Mouse (Mus musculus) neural tube, embryonic 13.5 days (tissue): ENCODE results near the gene Calcoco1. TPM values are rescaled to one million over a fixed set of nuclear protein-coding genes. Genes with fewer than 3 reads are reported as not detected.

Source experiments
- ATAC-seq: fragments of 200-750 bp; cut with Nextera tagmentation; 2 replicates; pipeline ENCODE4 v1.8.0; 2017; ENCODE audit warnings: low read depth, mild to moderate bottlenecking, moderate TSS enrichment, moderate library complexity
- H3K27ac ChIP-seq: fragments of 300-500 bp; sonication (generic); replicated peaks from 2 replicates; pipeline ENCODE4 v1.5.1; 2015; ENCODE audit warnings: moderate library complexity, mild to moderate bottlenecking, inconsistent platforms
- H3K27me3 ChIP-seq: fragments of 300-500 bp; sonication (generic); 2 replicates; pipeline ENCODE4 v1.6.1; 2015; ENCODE audit warnings: mild to moderate bottlenecking, inconsistent platforms
- H3K36me3 ChIP-seq: fragments of 300-500 bp; sonication (generic); 2 replicates; pipeline ENCODE4 v1.6.1; 2015; ENCODE audit warnings: mild to moderate bottlenecking, inconsistent platforms
- H3K4me1 ChIP-seq: fragments of 300-500 bp; sonication (generic); replicated peaks from 2 replicates; pipeline ENCODE4 v1.6.1; 2015; ENCODE audit warnings: inconsistent platforms
- H3K4me2 ChIP-seq: fragments of 300-500 bp; sonication (generic); 2 replicates; pipeline ENCODE4 v1.6.1; 2015; ENCODE audit warnings: inconsistent platforms, mild to moderate bottlenecking, moderate library complexity
- H3K4me3 ChIP-seq: fragments of 300-500 bp; sonication (generic); 2 replicates; pipeline ENCODE4 v1.5.1; 2015; ENCODE audit warnings: mild to moderate bottlenecking, inconsistent platforms
- H3K9ac ChIP-seq: fragments of 300-500 bp; sonication (generic); 2 replicates; pipeline ENCODE4 v1.6.1; 2015; ENCODE audit warnings: moderate library complexity, mild to moderate bottlenecking, inconsistent platforms
- H3K9me3 ChIP-seq: fragments of 300-500 bp; sonication (generic); 2 replicates; pipeline ENCODE4 v1.6.1; 2016; ENCODE audit warnings: inconsistent platforms
- WGBS: fragments of 180-500 bp; shearing (Covaris S2); methylation state at CpG from one replicate; pipeline ENCODE4 v1.1.7; 2015; 5-methylcytosine and 5-hydroxymethylcytosine counted together
- polyA plus RNA-seq: library from polyadenylated mRNA; unstranded; fragments of >200 nt; fragmentation: Nextera tagmentation; extraction: Ambion mirVana; gene quantifications from 2 replicates; pipeline ENCODE4 v1.2.1, GENCODE M21; 2015

Calcoco1 gene
- polyA plus RNA-seq, 1 experiment from 2014 or later = 35.7 TPM

- Histone ChIP-seq H3K4me1 (peaks cover 36% of the 10 kb centered on the region), H3K9ac (no peak overlapping the region), H3K4me2 (no peak overlapping the region), H3K27me3 (peaks cover 23% of the 10 kb centered on the region), H3K4me3 (no peak overlapping the region), H3K27ac (peak overlapping the region; percentile 73), H3K36me3 (peaks cover 44% of the 10 kb centered on the region), H3K9me3 (no peaks in the 10 kb centered on the region)
- ATAC-seq = peak; percentile 37
- 62% methylated on average over 7 of the region's 7 CpGs for WGBS
These were observed 16.0 kb downstream of the Calcoco1 start for GRCm38 (mm10) chr15:102705923-102706503.

- no peak overlapping the region for H3K4me2 ChIP-seq
- peaks cover 36% of the 10 kb centered on the region for H3K4me1 ChIP-seq
- H3K9ac ChIP-seq = no peak overlapping the region
- H3K36me3 ChIP-seq = peaks cover 38% of the 10 kb centered on the region
- H3K9me3 ChIP-seq = no peaks in the 10 kb centered on the region
- H3K4me3 ChIP-seq = no peak overlapping the region
- H3K27ac ChIP-seq = peak overlapping the region; percentile 73
- WGBS = 29% methylated on average over 9 of the region's 9 CpGs
- ATAC-seq = peak; percentile 57
- H3K27me3 ChIP-seq = peaks cover 30% of the 10 kb centered on the region
These were observed 16.6 kb downstream of the Calcoco1 start for GRCm38 (mm10) chr15:102705226-102705894.

- Histone ChIP-seq H3K4me2 (no peak overlapping the region), H3K9me3 (no peaks in the 10 kb centered on the region), H3K9ac (no peak overlapping the region), H3K36me3 (peaks cover 32% of the 10 kb centered on the region), H3K4me1 (peaks cover 36% of the 10 kb centered on the region), H3K4me3 (no peak overlapping the region), H3K27me3 (peaks cover 34% of the 10 kb centered on the region), H3K27ac (peak overlapping the region; percentile 73)
- no peak for ATAC-seq
- WGBS = 70% methylated on average over 5 of the region's 5 CpGs
These were observed 17.2 kb downstream of the Calcoco1 start for GRCm38 (mm10) chr15:102704806-102705205.

GRCm38 (mm10) chr15:102702972-102703371 is 19.0 kb downstream of the Calcoco1 start:
- H3K4me2 ChIP-seq = no peak overlapping the region
- H3K4me1 ChIP-seq = peaks cover 34% of the 10 kb centered on the region
- H3K4me3 ChIP-seq = no peak overlapping the region
- H3K9me3 ChIP-seq = no peaks in the 10 kb centered on the region
- H3K36me3 ChIP-seq = peaks cover 14% of the 10 kb centered on the region
- 87% methylated on average over 3 of the region's 3 CpGs for WGBS
- H3K27ac ChIP-seq = no peak overlapping the region
- no peak for ATAC-seq
- peaks cover 44% of the 10 kb centered on the region for H3K27me3 ChIP-seq
- no peak overlapping the region for H3K9ac ChIP-seq

GRCm38 (mm10) chr15:102698193-102698592 is 23.8 kb downstream of the Calcoco1 start:
- 0 out of 2 replicates have a peak overlapping the region, but pooled peaks have one; percentile 0 for H3K27ac ChIP-seq

GRCm38 (mm10) chr15:102696899-102697298 is 25.1 kb downstream of the Calcoco1 start:
- no peak for ATAC-seq
- peak overlapping the region; percentile 89 for H3K27ac ChIP-seq
- H3K9me3 ChIP-seq = no peaks in the 10 kb centered on the region
- peaks cover 93% of the 10 kb centered on the region for H3K27me3 ChIP-seq
- no peak overlapping the region for H3K4me3 ChIP-seq
- no peaks in the 10 kb centered on the region for H3K36me3 ChIP-seq
- 0 out of 2 replicates have a peak overlapping the region, but pooled peaks have one; percentile 31 for H3K9ac ChIP-seq
- peaks cover 58% of the 10 kb centered on the region for H3K4me1 ChIP-seq
- 39% methylated on average over 3 of the region's 3 CpGs for WGBS
- no peak overlapping the region for H3K4me2 ChIP-seq

More at GRCm38 (mm10) chr15:102698193-102698592, 23.8 kb downstream of the Calcoco1 start:
- no peak for ATAC-seq
- Histone ChIP-seq H3K4me1 (peaks cover 45% of the 10 kb centered on the region), H3K9me3 (no peaks in the 10 kb centered on the region), H3K9ac (no peak overlapping the region), H3K4me3 (no peak overlapping the region), H3K36me3 (no peaks in the 10 kb centered on the region), H3K4me2 (no peak overlapping the region), H3K27me3 (peaks cover 88% of the 10 kb centered on the region)
- 1% methylated on average over 11 of the region's 11 CpGs for WGBS

- under 1% methylated on average over 11 of the region's 11 CpGs for WGBS
- H3K4me1 ChIP-seq = peaks cover 65% of the 10 kb centered on the region
- H3K9me3 ChIP-seq = no peaks in the 10 kb centered on the region
- peak; percentile 49 for ATAC-seq
- H3K9ac ChIP-seq = peak overlapping the region; percentile 74
- peak overlapping the region; percentile 90 for H3K27ac ChIP-seq
- H3K27me3 ChIP-seq = peaks cover 84% of the 10 kb centered on the region
- peak overlapping the region; percentile 43 for H3K4me3 ChIP-seq
- H3K4me2 ChIP-seq = peak overlapping the region; percentile 74
- no peaks in the 10 kb centered on the region for H3K36me3 ChIP-seq
These were observed 28.4 kb downstream of the Calcoco1 start for GRCm38 (mm10) chr15:102693600-102693999.

- under 1% methylated on average over 32 of the region's 32 CpGs for WGBS
- peak overlapping the region; percentile 43 for H3K4me3 ChIP-seq
- H3K9ac ChIP-seq = peak overlapping the region; percentile 74
- no peaks in the 10 kb centered on the region for H3K36me3 ChIP-seq
- H3K27ac ChIP-seq = peak overlapping the region; percentile 90
- peak overlapping the region; percentile 74 for H3K4me2 ChIP-seq
- peak; percentile 68 for ATAC-seq
- no peaks in the 10 kb centered on the region for H3K9me3 ChIP-seq
- peaks cover 62% of the 10 kb centered on the region for H3K4me1 ChIP-seq
- H3K27me3 ChIP-seq = peaks cover 80% of the 10 kb centered on the region
These were observed 29.0 kb downstream of the Calcoco1 start for GRCm38 (mm10) chr15:102692991-102693411.

GRCm38 (mm10) chr15:102692321-102692804 is 29.6 kb downstream of the Calcoco1 start:
- Histone ChIP-seq H3K4me3 (peak overlapping the region; percentile 43), H3K9ac (peak overlapping the region; percentile 74), H3K4me1 (peaks cover 62% of the 10 kb centered on the region), H3K27me3 (peaks cover 80% of the 10 kb centered on the region), H3K4me2 (peak overlapping the region; percentile 74), H3K9me3 (no peaks in the 10 kb centered on the region), H3K27ac (peak overlapping the region; percentile 90), H3K36me3 (no peaks in the 10 kb centered on the region)
- under 1% methylated on average over 26 of the region's 26 CpGs for WGBS
- peak; percentile 34; the same call in 1 of the 2 replicates for ATAC-seq

- H3K4me3 ChIP-seq = no peak overlapping the region
- no peak overlapping the region for H3K9ac ChIP-seq
- H3K27me3 ChIP-seq = peaks cover 28% of the 10 kb centered on the region
- ATAC-seq = 0 out of 2 replicates have a peak, but pooled peaks have one; percentile 16
- H3K36me3 ChIP-seq = no peaks in the 10 kb centered on the region
- WGBS = 6% methylated on average over 4 of the region's 4 CpGs
- H3K4me2 ChIP-seq = no peak overlapping the region
- peak overlapping the region; percentile 0; the same call in 1 of the 2 replicates for H3K27ac ChIP-seq
- peaks cover 16% of the 10 kb centered on the region for H3K4me1 ChIP-seq
- H3K9me3 ChIP-seq = no peaks in the 10 kb centered on the region
These were observed 36.2 kb downstream of the Calcoco1 start for GRCm38 (mm10) chr15:102685791-102686190.

GRCm38 (mm10) chr15:102683670-102684069 is 38.3 kb downstream of the Calcoco1 start:
- H3K27ac ChIP-seq = no peak overlapping the region
- H3K9ac ChIP-seq = no peak overlapping the region
- peaks cover 16% of the 10 kb centered on the region for H3K4me1 ChIP-seq
- H3K27me3 ChIP-seq = peaks cover 16% of the 10 kb centered on the region
- WGBS = 14% methylated on average over 1 of the region's 1 CpGs
- no peak overlapping the region for H3K4me3 ChIP-seq
- H3K4me2 ChIP-seq = no peak overlapping the region
- H3K36me3 ChIP-seq = no peaks in the 10 kb centered on the region
- ATAC-seq = no peak
- no peaks in the 10 kb centered on the region for H3K9me3 ChIP-seq

GRCm38 (mm10) chr15:102676345-102676744 is 45.6 kb downstream of the Calcoco1 start:
- no peak for ATAC-seq

More at GRCm38 (mm10) chr15:102676345-102676744, 45.6 kb downstream of the Calcoco1 start:
- Histone ChIP-seq H3K9me3 (no peaks in the 10 kb centered on the region), H3K4me2 (no peak overlapping the region), H3K4me3 (no peak overlapping the region), H3K27ac (no peak overlapping the region), H3K36me3 (no peaks in the 10 kb centered on the region), H3K9ac (no peak overlapping the region), H3K27me3 (no peaks in the 10 kb centered on the region), H3K4me1 (peaks cover 30% of the 10 kb centered on the region)
- WGBS = 92% methylated on average over 2 of the region's 2 CpGs
